Mouse (Mus musculus): ENCODE data around the gene B3gntl1.

- TF ChIP-seq CTCF (IDR thresholded peaks at IDR 0.05; ENCODE audit: low read depth), result no peak
- no peak for TF ChIP-seq EP300 (optimal IDR thresholded peaks at IDR 0.05)
Measured at GRCm38 (mm10) chr11:121686091-121686490, 13.1 kb upstream of the B3gntl1 start.
